Mouse (Mus musculus): ENCODE data around the gene Pam.

DNA sequence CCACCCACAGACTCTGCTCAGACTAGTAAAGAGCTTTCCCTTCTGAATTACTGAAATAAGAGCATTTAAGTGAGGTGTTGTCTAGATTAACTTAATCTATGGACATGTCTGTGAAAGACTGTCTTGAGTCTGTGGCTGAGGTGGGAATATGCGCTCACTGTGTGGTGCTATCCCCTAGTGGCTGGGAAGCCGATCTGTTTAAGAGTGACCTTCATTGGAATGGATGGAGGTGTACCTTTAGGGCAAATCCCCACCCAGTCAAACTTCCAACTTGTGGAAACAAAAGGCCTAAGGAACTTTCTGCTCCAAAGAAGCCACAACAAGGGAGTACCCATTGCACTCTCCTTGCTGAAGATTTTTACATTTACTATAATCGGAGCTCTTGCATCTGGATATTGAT lies 301.3 kb downstream of the Pam start:
- TF ChIP-seq CTCF (IDR thresholded peaks at IDR 0.05; ENCODE audit: low read depth, low read length) (no peak), POLR2A (IDR thresholded peaks at IDR 0.05; ENCODE audit: extremely low read depth, insufficient read depth, low read length) (no peak)
